Mouse (Mus musculus) forebrain, postnatal 0 days (tissue): ENCODE measurements around the gene Ccdc22. TPM values are rescaled to one million over a fixed set of nuclear protein-coding genes. Genes with fewer than 3 reads are reported as not detected.

Experiments
- ATAC-seq: fragments of 200-750 bp; cut with Nextera tagmentation; 2 replicates; pipeline ENCODE4 v1.8.0; 2017; ENCODE audit warnings: mild to moderate bottlenecking, moderate library complexity
- DNase-seq: peaks from one replicate; pipeline ENCODE4 v3.0.0-alpha.2; 2015
- H3K27ac ChIP-seq: fragments of 300-500 bp; sonication (generic); 2 replicates; pipeline ENCODE4 v1.5.1; 2014; ENCODE audit warnings: low read depth, mild to moderate bottlenecking, antibody characterized with exemption, low read length, moderate library complexity, mixed read lengths
- H3K27me3 ChIP-seq: fragments of 300-500 bp; sonication (generic); 2 replicates; pipeline ENCODE4 v1.6.1; 2014; ENCODE audit warnings: mild to moderate bottlenecking, low read length, mixed read lengths; ENCODE audit not compliant: insufficient read depth
- H3K36me3 ChIP-seq: fragments of 300-500 bp; sonication (generic); 2 replicates; pipeline ENCODE4 v1.6.1; 2014; ENCODE audit warnings: mild to moderate bottlenecking, moderate library complexity; ENCODE audit not compliant: insufficient read depth
- H3K4me1 ChIP-seq: fragments of 300-500 bp; sonication (generic); 2 replicates; pipeline ENCODE4 v1.6.1; 2014; ENCODE audit warnings: antibody characterized with exemption; ENCODE audit not compliant: insufficient read depth
- H3K4me2 ChIP-seq: fragments of 300-500 bp; sonication (generic); 2 replicates; pipeline ENCODE4 v1.6.1; 2014; ENCODE audit warnings: low read depth, mild to moderate bottlenecking, moderate library complexity
- H3K4me3 ChIP-seq: fragments of 300-500 bp; sonication (generic); 2 replicates; pipeline ENCODE4 v1.5.1; 2014; ENCODE audit warnings: low read depth, low read length, mixed read lengths
- H3K9ac ChIP-seq: fragments of 300-500 bp; sonication (generic); 2 replicates; pipeline ENCODE4 v1.6.1; 2014; ENCODE audit warnings: mild to moderate bottlenecking
- H3K9me3 ChIP-seq: fragments of 300-500 bp; sonication (generic); 2 replicates; pipeline ENCODE4 v1.6.1; 2016; ENCODE audit warnings: low read length
- CTCF ChIP-seq: sonication (generic); IDR thresholded peaks from 2 replicates; pipeline ENCODE4 v1.5.1; 2016; ENCODE audit warnings: antibody characterized with exemption, control low read depth, low read depth
- WGBS: fragments of 180-500 bp; shearing (Covaris S2); extraction: QIAGEN DNeasy Blood & Tissue Kit; methylation state at CpG from one replicate; pipeline ENCODE4 v1.1.7; 2014; 5-methylcytosine and 5-hydroxymethylcytosine counted together
- polyA plus RNA-seq: library from polyadenylated mRNA; unstranded; fragments of >200 nt; fragmentation: Nextera tagmentation; extraction: Ambion mirVana; gene quantifications from 2 replicates; pipeline ENCODE4 v1.2.1, GENCODE M21; 2015
- total RNA-seq: library from RNA; depleted of rRNA; stranded (reverse); fragments of >200 nt; gene quantifications from 2 replicates; pipeline ENCODE4 v1.2.3, GENCODE M21; 2014

The Ccdc22 gene
- total and polyA plus RNA-seq, 2 experiments from 2014 or later: 25.8 to 36.7 TPM

GRCm38 (mm10) chrX:7573176-7574086 lies 31.9 kb downstream of the Ccdc22 start, which contains the start of gene Foxp3:
Gene Foxp3 (plus strand): TSS chrX:7573644.
- no peak for TF ChIP-seq CTCF
- peak; percentile 31 for DNase-seq
- H3K9ac ChIP-seq: peak within 1 kb of the TSS; percentile 73
- H3K36me3 ChIP-seq: no peaks in the 10 kb centered on the region
- 44% methylated on average over 72 of the region's 72 CpGs for WGBS
- H3K27ac ChIP-seq: peak within 1 kb of the TSS; percentile 91
- peak; percentile 61; the same call in 1 of the 2 replicates for ATAC-seq
- no peaks in the 10 kb centered on the region for H3K9me3 ChIP-seq
- H3K27me3 ChIP-seq: no peaks in the 10 kb centered on the region
- no peaks in the 10 kb centered on the region; the same call in 1 of the 2 replicates for H3K4me1 ChIP-seq
- H3K4me2 ChIP-seq: peak within 1 kb of the TSS; percentile 58
- peak within 1 kb of the TSS; percentile 54 for H3K4me3 ChIP-seq

GRCm38 (mm10) chrX:7572466-7572865 lies 32.9 kb downstream of the Ccdc22 start:
- TF ChIP-seq CTCF: no peak
- Histone ChIP-seq H3K9me3 (no peaks in the 10 kb centered on the region), H3K4me3 (no peak overlapping the region), H3K4me1 (no peaks in the 10 kb centered on the region; the same call in 1 of the 2 replicates), H3K36me3 (no peaks in the 10 kb centered on the region), H3K4me2 (no peak overlapping the region), H3K9ac (no peak overlapping the region), H3K27ac (no peak overlapping the region), H3K27me3 (no peaks in the 10 kb centered on the region)
- ATAC-seq (no peak), DNase-seq (no peak)
- 91% methylated on average over 10 of the region's 10 CpGs for WGBS

GRCm38 (mm10) chrX:7571565-7572136 lies 33.7 kb downstream of the Ccdc22 start:
- Histone ChIP-seq H3K27ac (no peak overlapping the region), H3K4me3 (no peak overlapping the region), H3K9ac (no peak overlapping the region), H3K4me1 (no peaks in the 10 kb centered on the region; the same call in 1 of the 2 replicates), H3K36me3 (no peaks in the 10 kb centered on the region), H3K9me3 (no peaks in the 10 kb centered on the region), H3K27me3 (no peaks in the 10 kb centered on the region), H3K4me2 (no peak overlapping the region)
- TF ChIP-seq CTCF: no peak
- ATAC-seq (no peak), DNase-seq (no peak)
- 93% methylated on average over 9 of the region's 9 CpGs for WGBS

- Histone ChIP-seq H3K4me2 (no peak overlapping the region), H3K27me3 (no peaks in the 10 kb centered on the region), H3K27ac (no peak overlapping the region), H3K9ac (no peak overlapping the region), H3K4me3 (no peak overlapping the region), H3K9me3 (no peaks in the 10 kb centered on the region), H3K4me1 (no peaks in the 10 kb centered on the region; the same call in 1 of the 2 replicates), H3K36me3 (no peaks in the 10 kb centered on the region)
- DNase-seq (no peak), ATAC-seq (no peak)
- 63% methylated on average over 7 of the region's 7 CpGs for WGBS
- no peak for TF ChIP-seq CTCF
These were observed 34.7 kb downstream of the Ccdc22 start for GRCm38 (mm10) chrX:7570481-7571175.

GRCm38 (mm10) chrX:7567491-7567890 lies 37.8 kb downstream of the Ccdc22 start:
- H3K9ac ChIP-seq: no peak overlapping the region
- H3K27ac ChIP-seq: no peak overlapping the region
- DNase-seq (no peak), ATAC-seq (no peak)
- H3K36me3 ChIP-seq: no peaks in the 10 kb centered on the region
- no peak for TF ChIP-seq CTCF
- H3K9me3 ChIP-seq: no peaks in the 10 kb centered on the region
- WGBS: 74% methylated on average over 9 of the region's 9 CpGs
- no peak overlapping the region for H3K4me2 ChIP-seq
- H3K4me3 ChIP-seq: no peak overlapping the region
- no peaks in the 10 kb centered on the region for H3K4me1 ChIP-seq
- no peaks in the 10 kb centered on the region for H3K27me3 ChIP-seq

- H3K4me3 ChIP-seq: no peak overlapping the region
- H3K27me3 ChIP-seq: no peaks in the 10 kb centered on the region
- TF ChIP-seq CTCF: no peak
- WGBS: 92% methylated on average over 6 of the region's 6 CpGs
- ATAC-seq (no peak), DNase-seq (no peak)
- no peaks in the 10 kb centered on the region for H3K9me3 ChIP-seq
- H3K36me3 ChIP-seq: no peaks in the 10 kb centered on the region
- no peak overlapping the region for H3K4me2 ChIP-seq
- H3K4me1 ChIP-seq: no peaks in the 10 kb centered on the region
- no peak overlapping the region for H3K9ac ChIP-seq
- H3K27ac ChIP-seq: no peak overlapping the region
These were observed 39.0 kb downstream of the Ccdc22 start for GRCm38 (mm10) chrX:7566352-7566751.
